Mouse (Mus musculus) brain, embryonic 14.5 days (tissue): ENCODE results near the gene Hcls1. TPM values are rescaled to one million over a fixed set of nuclear protein-coding genes. Genes with fewer than 3 reads are reported as not detected.

Experiments
- DNase-seq: peaks from one replicate; pipeline ENCODE4 v3.0.0-alpha.2; 2011; ENCODE audit warnings: low read depth
- CTCF ChIP-seq: fragments of 200-500 bp; IDR thresholded peaks from 2 replicates; pipeline ENCODE4 v1.5.1; 2012; ENCODE audit warnings: inconsistent platforms, mild to moderate bottlenecking, moderate library complexity, borderline replicate concordance; ENCODE audit not compliant: insufficient read depth, insufficient read length; ENCODE audit errors: extremely low read depth
- POLR2A ChIP-seq: fragments of 200-500 bp; IDR thresholded peaks from 2 replicates; pipeline ENCODE4 v1.6.1; 2012; ENCODE audit warnings: mild to moderate bottlenecking, inconsistent platforms, borderline replicate concordance; ENCODE audit not compliant: poor library complexity, insufficient read depth, insufficient read length, severe bottlenecking; ENCODE audit errors: extremely low read depth
- polyA plus RNA-seq: library from polyadenylated mRNA; depleted of rRNA; stranded (reverse); fragments of >200 nt; gene quantifications from 2 replicates; pipeline ENCODE4 v1.2.3, GENCODE M21; 2012

Gene Hcls1
- polyA plus RNA-seq, 1 experiment: 1.9 TPM

DNA sequence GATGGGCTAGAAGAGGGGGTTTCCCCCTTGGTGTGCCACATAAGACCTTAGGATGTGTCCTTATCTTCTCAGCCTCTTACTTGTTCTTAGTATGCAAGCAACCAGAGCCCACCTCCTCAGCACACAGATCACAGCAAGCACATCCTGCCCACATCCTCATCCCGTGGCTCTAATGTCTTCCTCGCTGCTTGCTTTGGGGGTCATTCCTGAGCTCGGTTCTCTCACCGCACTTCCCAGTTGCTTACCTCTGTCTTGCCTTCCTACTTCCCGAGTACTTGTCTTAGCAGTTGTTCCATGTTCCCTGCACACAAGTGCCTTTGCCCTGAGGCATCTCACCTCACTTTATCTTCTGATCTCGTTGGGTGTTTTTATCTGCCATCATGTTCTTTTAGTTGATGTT lies 12.8 kb upstream of the Hcls1 start:
- no peak for TF ChIP-seq POLR2A
- TF ChIP-seq CTCF: no peak
- DNase-seq: no peak

DNA sequence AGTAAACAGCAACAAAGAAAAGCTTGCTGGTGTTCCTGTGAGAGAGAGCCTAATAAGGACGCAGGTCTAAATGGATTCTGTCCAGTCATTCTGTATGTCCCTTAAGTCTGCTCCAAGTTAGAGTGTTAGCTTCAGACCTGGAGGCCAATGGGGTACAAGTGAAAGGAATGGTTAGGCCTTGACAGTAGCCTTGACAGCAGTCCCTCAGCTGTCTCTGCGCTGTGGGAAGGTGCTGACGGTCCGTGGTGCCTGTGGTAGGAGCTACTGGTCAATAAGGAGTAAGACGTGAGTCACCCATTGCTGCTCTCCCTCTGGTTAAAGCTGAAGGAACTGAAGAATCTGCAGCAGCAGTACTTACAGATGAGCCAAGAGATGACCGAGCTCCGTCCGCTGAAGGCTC lies 10.5 kb upstream of the Hcls1 start:
- no peak for TF ChIP-seq POLR2A
- DNase-seq: no peak

DNA sequence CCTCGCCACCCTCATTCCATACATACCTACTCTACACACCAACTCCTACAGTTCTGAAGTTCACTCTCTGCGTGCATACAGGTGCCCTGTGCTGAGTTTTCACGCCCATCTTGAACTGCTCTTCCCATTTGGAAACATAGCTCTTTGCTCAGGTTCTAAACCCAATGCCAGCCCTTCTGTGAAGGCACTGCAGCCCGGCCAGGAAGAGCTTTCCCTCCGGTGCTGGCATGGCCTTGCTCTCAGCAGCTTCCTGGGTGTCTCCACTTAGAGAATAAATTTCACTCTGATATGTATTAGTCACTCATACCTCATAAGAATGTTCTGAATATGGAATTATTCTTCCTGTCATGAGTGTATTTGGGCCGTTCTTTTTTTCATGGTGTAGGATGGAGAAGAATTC lies 9.4 kb upstream of the Hcls1 start:
- DNase-seq: no peak
- no peak for TF ChIP-seq CTCF
- no peak for TF ChIP-seq POLR2A

DNA sequence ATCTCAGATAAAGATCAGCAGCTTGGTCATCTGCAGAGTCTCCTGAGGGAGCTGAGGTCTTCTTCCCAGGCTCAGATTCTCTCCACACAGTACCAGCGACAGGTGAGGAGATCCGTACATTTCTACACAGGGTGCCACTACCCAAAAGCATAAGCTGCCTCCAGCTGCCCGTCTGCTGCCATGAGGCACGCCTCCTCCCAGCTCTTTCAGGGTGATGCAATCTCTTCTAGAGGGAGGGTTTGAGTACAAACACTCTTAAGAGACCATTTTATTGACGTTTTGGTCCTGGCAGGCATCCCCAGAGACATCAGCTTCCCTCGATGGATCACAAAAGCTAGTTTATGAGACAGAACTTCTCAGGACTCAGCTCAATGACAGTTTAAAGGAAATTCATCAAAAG lies 9.0 kb upstream of the Hcls1 start:
- no peak for TF ChIP-seq POLR2A
- TF ChIP-seq CTCF: no peak

DNA sequence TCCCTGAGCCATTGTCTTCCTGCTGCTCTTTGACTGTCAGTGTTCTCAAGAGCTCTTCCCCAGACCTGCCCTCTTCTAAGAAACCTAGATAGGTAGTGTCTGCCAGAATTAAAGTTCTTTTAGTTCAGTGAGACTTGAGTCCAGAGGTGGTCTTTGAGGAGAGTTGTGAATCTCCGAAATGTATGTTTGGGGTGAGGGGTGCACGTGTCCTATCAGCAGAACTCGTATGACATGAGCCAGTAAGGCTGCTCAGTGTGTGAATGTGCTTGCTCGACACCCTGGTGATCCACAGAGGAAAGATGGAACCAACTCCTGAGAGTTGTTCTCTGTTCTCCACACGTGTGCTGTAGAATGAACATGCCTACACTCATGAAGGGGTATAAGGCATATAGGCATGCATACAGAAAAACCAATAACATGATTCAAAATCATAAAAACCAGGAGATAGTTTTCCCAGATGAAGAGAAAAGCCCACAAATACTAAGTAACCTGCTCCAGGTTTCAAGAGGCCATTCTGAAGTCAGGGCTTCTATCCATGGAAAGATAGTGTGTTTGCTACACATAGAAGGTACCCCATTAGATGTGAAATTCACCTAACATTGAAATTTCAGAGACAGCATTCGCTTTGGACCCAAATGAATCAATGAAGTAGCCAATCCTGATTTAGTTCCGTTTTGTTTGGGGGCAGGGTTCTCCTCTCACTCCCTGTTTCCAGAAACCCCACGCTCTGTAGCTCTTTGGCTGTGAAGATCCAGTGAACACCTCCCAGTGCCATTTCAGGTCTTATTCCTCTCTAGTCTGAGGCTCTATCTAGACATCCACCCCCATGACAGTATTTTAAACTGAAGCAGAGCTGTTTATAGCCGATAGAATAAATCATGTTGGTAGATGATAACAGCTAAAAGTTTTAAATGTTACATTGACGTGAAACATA lies 8.0 kb upstream of the Hcls1 start:
- no peak for DNase-seq
- TF ChIP-seq POLR2A (no peak), CTCF (no peak)

More for the DNA sequence above, 9.0 kb upstream of the Hcls1 start:
- DNase-seq: no peak

DNA sequence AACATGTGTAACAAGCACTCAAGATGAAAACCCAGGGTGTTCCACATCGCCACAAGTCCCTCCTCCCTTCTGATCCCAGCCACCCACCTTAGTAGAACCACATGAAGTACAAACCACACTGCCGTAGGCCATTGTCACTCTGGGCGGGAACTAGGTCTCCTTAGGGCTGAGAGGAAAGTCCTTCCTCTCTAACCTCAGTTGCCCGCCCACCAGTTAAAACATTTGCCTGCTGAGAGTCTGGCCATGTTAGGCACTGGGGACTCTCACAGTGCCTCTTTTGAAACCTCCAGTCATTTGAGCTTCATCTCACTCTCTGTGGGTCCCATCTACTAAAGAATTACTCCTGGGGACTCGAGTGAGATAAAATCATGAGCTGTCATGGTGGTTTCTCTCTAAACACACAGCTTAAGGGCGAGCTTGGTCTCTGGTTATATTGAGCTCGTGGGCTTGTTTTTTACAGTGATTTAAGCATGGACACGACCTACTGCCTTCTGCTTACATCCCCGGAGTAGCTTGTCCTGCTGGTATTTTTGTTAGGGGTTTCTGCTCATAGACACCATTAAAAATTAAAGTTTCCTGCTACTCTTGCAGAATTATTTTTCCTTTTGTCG lies 7.2 kb upstream of the Hcls1 start:
- DNase-seq: no peak
- TF ChIP-seq POLR2A: no peak
- no peak for TF ChIP-seq CTCF

DNA sequence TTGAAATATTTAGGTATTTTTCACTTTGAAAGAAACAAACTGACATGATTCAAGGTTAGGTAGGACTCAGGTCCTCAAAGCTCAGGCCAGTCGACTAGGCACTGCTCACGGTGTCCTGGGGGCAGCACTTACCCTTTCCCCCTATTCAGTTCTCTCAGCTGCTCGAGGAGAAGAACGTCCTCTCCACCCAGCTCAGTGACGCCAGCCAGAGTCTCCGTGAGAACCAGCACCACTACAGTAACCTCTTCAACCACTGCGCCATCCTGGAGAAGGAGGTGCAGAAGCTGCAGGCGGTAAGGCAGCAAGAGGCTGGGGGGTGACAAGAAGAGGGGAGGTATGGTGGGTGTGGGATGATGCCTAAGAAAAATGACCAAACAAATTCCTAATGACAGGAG lies 6.7 kb upstream of the Hcls1 start:
- TF ChIP-seq CTCF: no peak
- TF ChIP-seq POLR2A: no peak
- no peak for DNase-seq

DNA sequence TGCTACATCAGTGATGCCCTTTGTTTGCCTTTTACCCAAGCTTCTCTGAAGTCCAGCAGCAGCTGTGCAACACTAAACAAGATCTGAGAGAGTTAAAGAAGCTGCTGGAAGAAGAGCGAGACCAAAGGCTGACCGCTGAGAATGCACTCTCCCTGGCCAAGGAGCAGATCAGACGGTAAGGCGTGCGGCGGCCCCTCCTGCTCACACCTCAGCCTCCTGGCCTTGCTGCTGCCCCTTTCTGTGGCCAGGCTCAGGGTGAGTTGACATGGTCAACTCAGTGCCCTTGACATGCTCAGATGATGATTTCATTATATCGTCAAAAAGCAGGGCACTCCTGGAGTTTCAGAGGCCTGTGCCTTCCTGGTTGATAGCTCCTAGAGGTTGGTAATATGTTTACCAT lies 5.6 kb upstream of the Hcls1 start:
- TF ChIP-seq POLR2A: no peak
- TF ChIP-seq CTCF: no peak
- DNase-seq: no peak

DNA sequence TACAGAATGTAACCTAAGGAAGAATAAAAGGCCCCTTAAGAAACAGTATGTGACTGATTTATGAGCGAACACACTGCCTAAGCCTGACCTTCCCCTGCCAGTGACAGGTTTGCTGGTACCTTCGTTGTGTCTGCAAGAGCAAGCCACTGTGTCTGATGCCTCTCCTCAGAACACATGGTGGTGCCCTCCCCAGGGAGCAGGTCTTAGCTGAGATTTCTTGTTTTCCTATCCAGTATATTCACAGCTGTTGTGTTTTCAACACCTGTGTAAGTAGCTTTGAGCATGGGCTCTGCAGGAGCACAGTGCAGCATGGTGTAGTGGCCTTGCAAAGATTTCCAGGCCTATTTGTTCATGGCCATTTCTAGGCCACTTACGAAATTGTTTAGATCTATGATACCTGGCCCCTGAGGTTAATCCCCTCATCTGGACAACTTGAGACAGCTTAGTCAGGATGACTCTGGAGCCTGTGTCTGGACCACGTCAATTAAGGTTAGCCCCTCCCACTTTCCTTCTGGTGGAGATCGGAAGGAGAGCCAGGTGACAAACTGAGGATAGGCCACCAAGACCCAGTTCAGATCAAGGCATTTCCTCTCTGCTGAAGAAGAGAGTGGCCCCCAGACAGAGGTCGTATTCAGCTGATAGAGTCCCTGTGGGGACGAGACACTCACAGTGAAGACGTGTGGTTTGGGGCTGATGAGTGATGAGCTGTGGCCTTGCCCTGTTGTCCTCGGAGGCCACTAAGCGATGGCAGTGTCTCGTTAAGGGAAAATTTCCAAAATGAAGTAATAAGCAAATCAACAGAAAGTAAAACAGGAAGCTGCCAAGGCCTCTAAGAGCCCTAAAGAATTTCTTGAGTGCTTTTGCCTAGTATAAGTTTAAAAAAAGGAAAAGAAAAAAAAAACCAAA lies 4.3 kb upstream of the Hcls1 start:
- TF ChIP-seq POLR2A: no peak
- no peak for TF ChIP-seq CTCF
- DNase-seq: no peak

DNA sequence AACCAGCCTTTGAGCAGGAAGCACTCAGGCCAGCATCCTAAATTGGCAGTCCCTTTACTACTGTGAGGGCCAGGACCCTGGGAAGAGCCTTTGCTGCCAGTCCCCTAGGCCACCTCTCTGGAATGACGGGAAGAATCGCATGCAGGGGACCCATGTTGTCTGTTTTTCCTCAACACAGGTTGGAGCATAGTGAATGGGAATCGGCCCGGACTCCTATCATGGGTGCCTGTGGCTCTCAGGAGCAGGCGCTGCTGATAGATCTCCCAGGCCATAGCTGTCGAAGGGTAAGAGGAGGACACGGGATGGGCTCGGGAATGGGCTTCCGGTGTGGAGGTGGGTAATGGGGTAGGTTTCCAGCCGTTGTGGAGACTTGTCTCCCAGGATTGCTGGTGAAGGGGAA lies 3.4 kb upstream of the Hcls1 start:
- no peak for TF ChIP-seq POLR2A
- no peak for TF ChIP-seq CTCF

DNA sequence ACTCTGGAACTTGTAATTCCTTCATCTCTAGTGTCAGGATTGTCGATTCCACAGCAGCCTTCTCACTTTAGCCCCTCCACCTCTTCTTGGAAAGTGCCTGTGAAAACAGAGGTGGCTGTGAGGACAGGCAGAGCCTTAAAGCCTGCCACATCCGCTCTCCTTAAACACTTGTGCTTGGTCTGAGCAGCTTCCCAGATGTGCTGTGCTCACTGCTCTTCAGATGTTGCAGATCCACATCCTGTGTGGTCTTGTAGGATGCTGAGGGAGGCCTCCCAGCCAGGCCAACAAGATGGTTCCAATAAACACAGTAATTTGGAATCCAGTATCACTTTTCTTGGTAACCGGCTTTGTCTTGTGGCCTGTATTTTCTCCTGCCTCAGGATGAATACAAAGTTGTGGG lies 2.8 kb upstream of the Hcls1 start:
- DNase-seq: no peak
- TF ChIP-seq POLR2A: no peak
- TF ChIP-seq CTCF: no peak

More for the DNA sequence above, 3.4 kb upstream of the Hcls1 start:
- DNase-seq: no peak
